Mouse (Mus musculus): ENCODE results near the gene Gga2.

Gene Gga2

GRCm38 (mm10) chr7:121938124-121938891, 82.7 kb downstream of the Gga2 start:
- WGBS, result 66% methylated on average over 8 of the region's 8 CpGs

GRCm38 (mm10) chr7:121936861-121937630, 84.0 kb downstream of the Gga2 start:
- WGBS, result 37% methylated on average over 14 of the region's 14 CpGs
